Mouse (Mus musculus) inflammation-experienced regulatory T-cells, adult 6 months (primary cell): ENCODE data around the gene Dld. TPM values are rescaled to one million over a fixed set of nuclear protein-coding genes. Genes with fewer than 3 reads are reported as not detected.
A peak's percentile ranks its signal among the peaks of the same experiment; 100 is the strongest.

Source experiments
- ATAC-seq: one replicate; pipeline ENCODE4 v1.8.0; 2017
- polyA plus RNA-seq, 3 experiments: library from polyadenylated mRNA; unstranded; fragments of 100-300 nt; shearing (Covaris generic); gene quantifications; one replicate each; pipeline ENCODE4 v1.2.1; 2017

Gene Dld
- 100 to 1,000 TPM in 1 of 3 experiments, 10 to 100 TPM in 2; 92.6 to 105 (median 93.2) TPM for polyA plus RNA-seq

DNA sequence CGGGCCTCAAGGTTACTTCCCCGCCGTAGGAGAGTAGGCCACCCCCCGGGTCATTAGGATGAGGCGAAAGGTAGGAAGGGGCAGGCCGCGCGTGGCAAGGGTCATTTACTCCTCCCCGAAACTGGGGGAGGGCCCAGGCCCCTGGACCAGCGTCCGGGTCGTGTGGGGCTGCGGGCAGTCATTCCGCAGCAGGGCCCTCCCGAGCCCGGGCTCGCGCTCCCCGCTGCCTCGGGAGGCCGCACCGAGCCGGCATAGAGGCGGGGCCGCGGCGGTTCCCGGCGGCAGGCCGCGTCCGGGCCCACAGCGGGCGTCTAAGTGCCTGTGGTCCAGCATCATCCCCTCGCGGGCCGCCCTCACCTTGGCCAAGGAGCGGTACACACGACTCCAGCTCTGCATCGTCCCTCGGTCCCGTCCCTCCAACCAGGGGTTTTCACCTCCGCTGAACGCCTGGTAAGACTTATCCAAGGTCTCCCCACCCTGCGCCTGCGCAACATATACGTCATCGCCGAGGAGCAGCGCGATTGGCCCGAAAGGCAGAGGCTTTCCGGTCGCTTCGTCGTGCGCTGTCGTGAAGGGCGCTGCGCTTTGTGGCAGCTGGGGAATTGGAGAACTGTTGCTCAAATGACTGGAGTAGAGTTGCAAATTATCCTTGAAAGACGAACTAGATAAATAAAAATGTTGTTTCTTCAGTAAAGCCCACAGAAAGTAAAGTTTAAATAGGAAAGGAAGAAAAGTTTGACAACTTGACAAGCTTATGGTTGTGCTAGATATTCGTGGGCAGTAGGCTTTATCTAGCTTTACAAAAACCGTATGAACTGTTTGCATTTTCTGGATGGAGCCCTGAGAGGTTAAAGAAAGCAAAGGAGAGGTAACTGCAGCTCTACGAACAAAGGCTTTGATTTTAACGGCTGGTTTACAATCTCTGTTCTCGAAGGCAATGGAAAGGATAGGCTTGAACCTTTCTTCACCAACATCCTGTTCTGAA lies at the start of gene Dld:
TSS of gene Dld (minus strand) at position 510 of the 985 bp plus-strand sequence.
- ATAC-seq = peak; percentile 99

DNA sequence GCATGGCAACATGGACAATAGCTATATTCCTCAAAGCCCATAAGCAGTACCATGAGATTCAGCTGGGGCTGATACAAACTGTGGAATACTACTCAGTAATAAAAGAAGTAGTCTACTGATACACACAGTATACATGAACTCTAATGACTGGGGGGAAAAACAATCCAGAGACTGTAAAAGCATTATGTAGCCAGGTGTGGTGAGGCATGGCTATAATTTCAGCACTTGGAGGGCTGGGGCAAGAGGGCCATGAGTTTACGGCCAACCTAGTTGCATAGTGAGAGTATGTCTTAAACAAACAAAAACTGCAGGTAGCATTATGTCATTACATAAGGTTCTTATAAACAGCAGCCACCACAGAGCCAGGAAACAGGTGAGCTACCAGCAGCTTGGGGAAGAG lies 49.6 kb upstream of the Dld start:
- ATAC-seq = no peak

DNA sequence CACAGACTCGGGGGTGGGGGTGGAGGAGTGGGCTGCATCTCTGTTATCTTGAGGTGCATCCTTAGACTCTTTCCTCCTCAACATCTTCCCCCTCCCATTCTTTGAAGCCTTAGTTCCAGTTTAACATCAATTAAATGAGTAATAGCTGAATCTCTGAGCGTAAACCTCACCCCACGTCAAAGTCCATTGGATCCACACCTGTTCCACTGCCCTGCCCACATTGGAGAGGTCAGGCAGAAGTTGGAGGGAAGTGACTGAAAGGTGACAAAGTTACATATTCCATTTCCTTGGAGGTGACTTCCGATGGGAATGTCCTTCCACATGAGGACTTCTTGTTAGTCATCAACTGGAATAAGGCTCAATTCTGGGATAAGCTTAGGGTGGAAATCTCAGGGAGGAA lies 46.5 kb upstream of the Dld start:
- no peak for ATAC-seq

DNA sequence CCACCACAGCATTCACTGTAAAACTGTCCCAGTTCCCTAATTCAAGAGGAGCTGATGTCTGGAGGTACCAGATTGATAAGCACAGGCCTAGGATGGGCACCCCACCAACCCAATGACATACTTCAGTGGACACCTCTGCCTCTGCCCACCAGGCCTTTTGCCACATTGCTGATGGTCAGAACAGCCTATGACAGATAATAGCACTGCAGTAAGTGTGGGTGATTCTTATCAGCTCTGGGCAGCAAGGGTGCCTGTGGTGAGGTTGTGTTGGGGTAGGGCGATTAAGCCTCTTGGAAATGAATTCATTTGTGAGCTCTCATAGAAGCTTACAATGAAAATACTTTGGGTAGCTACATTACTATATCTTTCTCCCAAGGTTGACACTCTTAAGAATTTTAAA lies 44.6 kb upstream of the Dld start:
- no peak for ATAC-seq

DNA sequence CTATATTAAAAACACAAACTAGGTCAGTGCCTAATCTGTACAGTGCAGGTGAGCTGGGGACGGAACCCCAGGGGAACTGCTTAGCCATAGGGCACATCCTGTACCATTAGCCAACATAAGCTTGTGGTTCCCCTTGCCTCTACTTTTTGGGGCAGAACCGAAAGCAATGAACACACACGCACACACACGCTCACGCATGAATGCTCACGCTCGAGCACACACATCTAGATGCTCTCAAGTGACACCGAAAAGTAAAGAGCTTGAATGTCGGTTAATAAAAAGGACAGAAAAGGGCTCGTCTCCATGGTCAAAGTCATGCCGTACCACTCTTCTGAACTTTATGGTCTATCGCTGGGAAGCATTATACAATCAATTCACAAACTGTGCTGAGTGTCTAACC lies 40.4 kb upstream of the Dld start:
- ATAC-seq = no peak

DNA sequence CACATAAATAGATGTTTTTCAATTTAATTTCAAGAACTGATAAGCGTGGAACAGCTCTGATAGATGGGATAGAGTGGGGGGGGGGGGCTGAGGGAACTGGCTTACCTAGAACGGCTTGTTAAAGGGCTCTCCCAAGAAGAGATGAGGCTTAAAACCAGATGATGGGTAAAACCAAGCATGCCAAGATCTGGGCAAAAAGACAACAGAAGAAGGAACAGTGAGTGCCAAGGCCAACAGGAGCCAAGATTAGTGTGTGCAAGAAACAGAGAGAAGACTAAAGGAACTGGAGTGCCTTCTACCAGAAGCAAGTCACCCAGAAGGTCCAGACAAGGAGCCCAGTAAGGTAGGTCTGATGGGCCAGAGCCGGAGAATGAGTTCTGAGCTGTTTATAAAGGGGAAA lies 39.3 kb upstream of the Dld start, which contains the start of gene Slc26a3:
TSS of gene Slc26a3 (plus strand) at position 301 of the 400 bp plus-strand sequence.
- ATAC-seq = no peak

DNA sequence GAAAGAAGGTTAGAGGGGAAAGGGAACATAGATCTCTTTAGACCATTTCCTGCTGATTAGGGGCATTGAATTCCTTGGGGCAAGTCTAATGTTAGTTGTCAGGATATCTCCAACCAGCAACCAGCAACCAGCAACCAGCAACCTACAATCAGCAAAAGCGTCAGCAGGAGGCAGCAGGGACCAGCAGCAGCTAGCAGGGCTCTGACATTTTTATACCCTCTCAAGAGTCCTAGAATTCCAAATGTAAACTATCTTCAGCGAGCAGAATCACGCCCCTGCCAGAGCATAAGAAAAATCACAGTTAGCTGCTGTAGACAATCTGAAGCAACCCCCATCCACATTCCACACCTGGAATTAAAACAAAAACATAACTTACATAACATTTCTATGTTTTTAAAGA lies 36.0 kb upstream of the Dld start:
- no peak for ATAC-seq

DNA sequence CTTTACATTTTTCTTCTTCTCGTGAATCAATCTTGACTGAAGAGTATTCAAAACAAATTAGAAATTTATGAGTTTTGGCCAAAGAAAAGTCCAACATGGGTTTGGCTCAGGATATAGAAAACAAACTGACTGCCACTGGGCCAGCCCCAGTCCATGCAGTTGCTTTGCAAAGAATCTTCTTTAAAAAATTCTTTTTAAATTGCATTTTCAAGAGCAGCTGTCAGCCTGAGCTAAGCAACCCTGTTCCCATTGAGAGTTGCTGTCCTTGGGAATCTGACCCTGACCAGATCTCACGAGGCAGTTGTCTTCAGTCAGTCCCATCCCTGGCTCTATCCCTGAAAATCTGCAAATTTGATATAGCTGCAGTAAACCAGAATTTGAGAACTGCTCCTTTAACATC lies 31.2 kb upstream of the Dld start:
- ATAC-seq = no peak

DNA sequence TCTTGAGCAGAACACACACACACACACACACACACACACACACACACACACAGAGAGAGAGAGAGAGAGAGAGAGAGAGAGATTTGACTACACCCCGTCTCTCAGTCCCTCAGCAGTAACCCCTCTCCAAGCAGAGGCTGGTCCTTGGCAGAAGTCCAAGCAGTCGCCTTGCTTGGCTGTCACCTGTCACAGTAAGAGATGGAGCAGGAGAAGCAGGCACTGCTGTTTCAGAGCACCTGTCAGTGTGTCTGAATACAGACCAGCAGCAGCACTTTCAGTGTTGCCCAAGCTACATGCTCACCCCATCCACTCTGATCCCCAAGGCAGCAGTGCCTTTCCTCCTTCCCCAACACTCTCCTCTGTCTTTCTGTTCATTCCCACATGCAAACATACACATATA lies 29.6 kb upstream of the Dld start:
- no peak for ATAC-seq

DNA sequence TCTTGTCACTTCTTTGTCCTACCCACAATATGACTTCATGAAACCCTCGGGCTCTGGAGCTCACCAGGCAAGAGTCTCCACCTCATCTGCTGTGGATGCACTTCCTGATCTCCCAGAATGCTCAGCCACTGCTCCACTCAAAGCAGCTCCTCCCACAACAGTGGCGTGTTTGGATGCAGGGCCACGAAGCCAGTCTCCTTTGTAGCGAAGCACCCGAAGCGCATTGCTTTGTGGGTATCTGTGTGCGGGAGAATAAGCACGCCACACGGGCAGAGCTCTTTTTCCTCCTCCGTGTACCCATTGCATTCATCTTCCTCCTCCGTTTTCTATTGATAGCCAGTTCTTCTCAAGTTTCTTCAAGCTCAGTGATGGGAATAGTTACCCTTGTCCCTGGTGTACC lies 26.0 kb upstream of the Dld start:
- no peak for ATAC-seq

DNA sequence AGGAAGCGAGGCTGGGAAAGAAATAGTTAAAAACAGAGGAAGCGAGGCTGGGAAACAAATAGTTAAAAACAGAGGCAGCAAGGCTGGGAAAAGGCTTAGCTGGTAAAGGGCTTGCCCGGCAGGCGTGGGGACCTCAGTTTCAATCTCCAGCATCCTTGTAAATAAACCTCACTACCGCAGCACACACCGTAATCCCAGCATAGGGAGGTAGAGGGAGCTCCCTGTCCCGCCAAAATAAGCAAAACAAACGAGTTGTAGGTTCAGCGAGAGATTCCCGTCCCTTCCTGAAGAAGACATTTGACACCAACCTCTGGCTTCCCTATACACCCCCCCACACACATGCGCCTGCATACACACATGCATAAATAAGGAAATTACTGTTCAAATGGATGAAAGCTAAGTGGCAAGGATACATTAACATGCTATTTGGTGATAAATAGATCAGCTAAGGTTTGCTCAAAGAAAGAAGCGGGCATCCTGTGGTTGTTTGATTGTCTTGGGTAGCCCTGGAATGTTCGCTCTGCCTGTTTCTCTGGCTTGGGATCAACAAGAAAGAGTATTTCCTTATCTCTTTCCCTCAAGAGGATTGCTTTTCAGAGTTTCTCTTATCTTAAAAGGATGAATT lies 25.2 kb upstream of the Dld start:
- ATAC-seq = no peak

DNA sequence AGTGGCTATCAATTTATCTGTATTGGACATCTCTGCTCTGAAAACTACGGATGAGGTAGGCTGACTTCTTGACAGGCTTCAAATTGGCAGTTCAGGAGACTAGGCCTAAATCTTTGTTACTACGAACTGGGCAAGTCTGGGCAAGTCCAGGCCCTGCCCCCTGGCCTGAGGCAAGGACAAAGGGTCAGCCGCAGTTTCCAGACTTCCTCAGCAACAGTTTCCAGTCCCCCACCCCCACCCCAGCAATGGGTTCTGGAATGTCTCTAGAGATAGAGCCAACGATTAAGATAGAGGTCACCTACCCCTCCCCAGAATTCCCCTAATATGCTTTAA lies 24.0 kb upstream of the Dld start:
- no peak for ATAC-seq

DNA sequence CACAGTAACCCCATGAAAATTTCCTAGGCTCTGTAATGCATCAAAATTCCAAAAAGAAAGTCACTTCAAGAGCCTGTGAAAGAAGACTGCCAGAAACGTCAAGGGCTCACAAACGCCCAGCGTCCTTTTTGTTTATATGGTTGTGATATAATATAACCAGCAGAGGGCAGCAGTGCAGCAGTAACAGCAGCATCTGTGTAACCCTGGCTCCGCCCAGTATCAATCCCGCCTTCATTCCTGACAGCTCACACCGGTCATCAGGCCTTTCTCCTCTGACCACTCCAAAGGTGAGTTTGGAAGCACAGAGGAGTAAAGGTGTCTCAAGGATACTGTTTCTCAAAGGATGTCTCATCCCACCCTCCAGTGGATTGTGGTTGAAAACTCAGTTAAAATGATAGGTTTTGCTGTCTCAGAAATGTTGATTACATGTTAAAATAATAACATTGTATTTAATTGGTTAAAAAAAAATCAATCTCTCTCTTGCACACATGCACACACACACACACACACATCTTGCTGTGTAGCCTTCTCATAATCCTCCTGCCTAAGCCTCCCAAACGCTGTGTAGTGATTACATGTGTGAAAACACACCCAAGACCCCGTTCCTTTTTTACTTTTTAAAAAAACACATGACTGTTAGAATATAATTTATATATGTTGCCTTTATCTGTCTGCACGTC lies 23.5 kb upstream of the Dld start:
- peak; percentile 63 for ATAC-seq

DNA sequence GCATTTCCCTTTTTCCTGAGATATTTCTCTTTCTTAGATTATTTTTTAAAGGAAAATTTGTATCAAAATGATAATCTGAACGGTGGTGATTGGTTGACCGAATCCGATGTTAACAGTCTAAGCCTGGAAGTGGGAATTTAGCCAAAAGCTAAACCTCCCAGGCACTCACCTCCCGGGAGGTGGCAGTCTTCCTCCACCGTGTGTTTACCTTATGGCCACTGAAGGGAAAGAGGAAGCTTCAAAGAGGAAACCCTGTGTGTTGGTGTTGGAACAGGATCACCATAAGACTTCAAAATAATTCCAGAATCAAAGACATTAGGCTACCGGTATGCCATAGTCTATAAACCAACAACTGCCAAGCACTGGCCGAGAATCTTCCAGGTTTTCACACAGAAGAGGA lies 18.4 kb upstream of the Dld start:
- ATAC-seq = no peak

DNA sequence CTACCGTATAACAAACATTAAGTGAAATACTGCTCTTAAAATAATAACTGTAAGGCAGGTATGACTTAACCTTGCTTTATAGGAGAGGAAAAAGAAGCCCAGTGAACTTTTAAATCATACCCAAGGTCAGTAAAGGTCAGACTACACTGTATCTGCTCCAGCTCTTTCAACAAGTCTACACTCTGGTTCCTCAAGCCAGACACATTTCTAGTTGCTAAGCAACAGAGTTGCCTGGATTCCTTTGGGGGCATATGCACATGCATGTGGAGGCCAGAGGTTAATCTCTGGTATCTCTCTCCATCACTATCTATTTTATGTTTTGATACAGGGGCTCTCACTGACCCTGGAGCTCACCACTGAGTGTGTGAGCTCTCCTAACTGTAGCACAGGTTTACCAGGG lies 17.9 kb upstream of the Dld start:
- ATAC-seq = no peak

DNA sequence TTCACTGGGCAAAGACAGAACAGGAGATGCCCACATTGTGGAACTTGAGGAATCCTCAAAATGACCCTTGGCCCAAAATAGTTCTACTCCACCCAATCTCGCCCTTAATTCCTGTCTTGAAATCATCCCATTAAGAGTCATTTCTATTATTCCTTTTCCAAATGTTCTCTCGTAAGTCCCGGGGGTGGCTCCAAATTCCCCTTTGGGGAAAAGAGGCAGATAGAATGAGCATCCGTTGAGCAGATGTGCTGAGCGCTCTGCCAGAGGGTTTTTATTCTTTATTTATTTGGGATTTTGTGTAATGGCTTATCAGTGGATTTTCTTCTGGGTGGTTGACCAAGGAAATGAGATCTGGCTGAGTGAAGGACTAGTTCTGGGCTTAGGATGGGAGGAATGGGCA lies 16.5 kb upstream of the Dld start:
- ATAC-seq = no peak

DNA sequence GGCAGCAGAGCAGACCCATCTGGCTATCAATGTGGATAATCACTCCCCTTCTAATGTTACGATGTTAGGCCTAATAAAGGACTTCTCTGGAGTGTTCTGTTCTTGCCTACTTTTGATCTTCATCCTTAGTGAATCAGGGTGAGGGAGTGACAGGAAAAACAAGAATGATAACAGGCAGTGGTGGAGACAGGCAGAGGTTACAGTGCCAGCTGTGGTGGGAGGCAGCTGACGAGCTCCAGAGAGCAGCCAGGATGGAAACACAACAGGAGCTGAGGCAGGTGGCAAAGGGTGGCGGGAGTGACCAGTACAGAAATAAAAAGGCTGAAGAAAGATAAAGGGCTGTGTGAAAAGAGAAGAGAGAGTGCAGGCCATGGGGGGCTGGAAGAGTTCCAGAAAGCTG lies 15.2 kb upstream of the Dld start:
- no peak for ATAC-seq

DNA sequence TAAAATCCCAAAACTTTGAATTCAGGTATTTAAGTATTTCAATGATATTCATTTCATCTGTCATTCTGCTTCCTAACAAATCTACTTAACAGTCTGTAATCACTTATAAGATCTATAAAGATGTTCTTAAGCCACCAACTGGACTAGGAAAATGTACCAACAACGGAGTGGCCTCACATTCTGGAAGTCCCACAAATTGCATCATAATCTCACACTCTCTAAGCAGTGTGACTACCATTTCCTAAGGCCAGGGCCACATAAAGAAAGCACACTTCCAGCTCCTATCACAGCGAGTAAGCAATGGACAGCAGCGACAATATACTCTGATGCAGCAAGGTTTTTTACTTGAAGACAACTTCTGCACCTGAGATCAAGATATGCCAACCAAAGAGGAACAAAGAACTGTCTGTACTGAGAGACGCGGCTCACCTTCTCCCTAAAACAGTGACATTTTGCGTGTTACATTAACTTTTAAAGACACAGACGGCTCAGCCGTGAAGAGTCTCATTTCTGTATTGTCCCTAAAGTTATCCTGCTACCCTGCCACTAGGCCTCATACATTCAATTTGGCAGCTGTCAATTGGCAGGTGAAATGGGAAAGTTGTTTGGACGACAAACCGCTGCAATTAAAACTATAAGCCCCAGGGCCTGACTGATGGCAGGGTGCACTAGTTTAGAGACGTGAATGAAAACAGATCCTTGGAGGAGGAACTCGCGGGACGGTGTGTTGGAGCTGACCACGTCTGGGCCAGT lies 886 bp downstream of the Dld start:
- ATAC-seq = no peak

DNA sequence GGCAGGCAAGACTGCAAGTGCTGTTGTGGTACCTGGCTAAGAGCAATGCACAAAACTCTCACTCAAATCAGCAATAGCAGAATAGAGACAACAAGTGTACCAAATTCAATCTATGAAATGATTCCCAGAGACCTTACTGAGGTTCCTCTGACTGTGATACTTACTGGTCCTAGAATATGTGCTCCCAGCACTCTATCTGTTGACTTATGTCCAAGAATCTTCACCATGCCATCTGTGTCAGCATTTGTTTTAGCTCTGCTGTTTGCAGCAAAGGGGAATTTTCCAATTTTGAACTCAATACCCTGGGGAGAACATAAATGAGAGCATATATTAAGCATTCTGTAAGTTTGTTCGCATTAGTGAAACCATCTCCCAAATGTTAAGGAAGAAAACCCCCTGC lies 18.0 kb downstream of the Dld start:
- no peak for ATAC-seq

DNA sequence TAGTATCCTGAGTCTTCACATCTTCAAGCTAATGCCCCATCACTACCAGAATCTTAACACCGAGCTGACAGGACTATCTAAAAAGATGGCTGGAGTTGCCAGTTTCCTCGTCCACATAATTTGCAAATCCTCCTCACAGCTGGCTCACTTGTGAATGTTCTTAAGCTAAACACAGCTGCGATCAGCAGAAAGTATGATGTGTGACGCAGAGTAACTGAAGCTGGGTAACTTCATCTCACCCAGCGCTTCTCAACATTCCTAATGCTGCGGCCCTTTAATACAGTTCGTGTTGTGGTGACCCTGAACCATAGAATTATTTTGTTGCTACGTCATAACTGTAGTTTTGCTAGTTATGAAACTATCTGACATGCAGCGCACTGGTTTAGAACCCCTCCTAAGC lies 24.1 kb downstream of the Dld start:
- no peak for ATAC-seq

DNA sequence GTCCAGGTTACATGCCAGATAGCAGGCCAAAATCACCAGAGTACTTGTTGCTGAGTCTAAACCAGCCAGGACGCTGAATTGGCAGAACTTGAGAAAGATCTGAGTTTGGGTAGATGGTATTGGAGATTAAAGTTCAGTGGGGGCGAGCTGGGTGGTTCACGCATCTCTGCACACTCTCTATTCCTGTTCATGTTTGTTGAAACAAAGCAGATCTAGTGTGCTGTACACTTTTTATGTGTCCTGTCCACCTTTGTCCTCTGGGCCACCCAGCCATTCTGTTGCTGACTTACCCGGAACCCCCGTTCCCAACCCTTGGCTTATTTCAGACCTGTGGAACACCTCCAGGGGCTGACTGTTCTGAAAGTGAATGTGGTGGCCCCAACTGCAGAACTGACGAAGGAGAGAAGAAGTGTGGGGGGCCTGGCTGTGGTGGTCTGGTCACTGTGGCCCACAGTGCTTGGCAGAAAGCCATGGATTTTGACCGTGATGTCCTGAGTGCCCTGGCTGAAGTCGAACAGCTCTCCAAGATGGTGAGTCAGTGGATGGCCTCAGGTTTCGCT lies 28.0 kb downstream of the Dld start:
- ATAC-seq = no peak

DNA sequence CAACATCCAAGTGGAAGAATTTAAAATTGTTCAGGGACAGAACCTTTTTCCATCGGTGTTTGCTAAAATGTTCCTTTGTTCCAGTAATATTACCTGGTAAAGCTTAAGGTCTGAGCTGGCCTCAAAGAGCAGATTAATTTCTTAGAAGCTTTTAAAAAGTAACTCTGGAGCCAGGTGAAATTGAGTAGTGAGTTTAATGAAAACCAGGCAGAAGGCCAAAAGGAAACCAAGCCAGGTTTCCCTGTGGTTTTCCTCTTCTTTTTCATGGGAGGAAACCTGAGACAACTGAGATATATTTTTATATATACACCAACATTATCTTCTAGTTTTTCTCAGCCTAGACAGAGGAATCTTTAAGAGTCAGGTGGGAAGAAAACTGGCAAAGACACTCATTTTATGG lies 29.7 kb downstream of the Dld start:
- ATAC-seq = no peak

DNA sequence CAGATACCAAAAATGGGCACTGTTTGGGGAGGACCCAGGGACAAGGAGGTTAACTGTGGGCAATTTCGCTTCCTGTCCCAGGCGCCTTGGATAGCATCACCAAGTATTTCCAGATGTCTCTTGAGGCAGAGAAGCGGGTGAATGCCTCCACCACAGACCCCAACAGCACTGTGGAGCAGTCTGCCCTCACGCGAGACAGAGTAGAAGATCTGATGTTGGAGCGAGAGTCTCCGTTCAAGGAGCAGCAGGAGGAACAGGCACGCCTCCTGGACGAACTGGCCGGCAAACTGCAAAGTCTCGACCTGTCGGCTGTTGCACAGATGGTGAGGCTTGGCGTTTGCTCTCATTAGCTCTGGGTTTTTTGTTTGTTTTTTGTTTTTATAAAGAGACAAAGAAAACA lies 30.4 kb downstream of the Dld start:
- ATAC-seq = no peak
